ENCODE assay signal across 26 mouse cellular contexts in genomic region chrX:13651889-13652288, GRCm38 (mm10). TPM values are rescaled to one million over a fixed set of nuclear protein-coding genes. Genes with fewer than 3 reads are reported as not detected.
"Had no signal": no experiment of that assay in that cellular context is flagged by ENCODE, and none has a peak within 500 bp of the region (broad histone marks: within the 10 kb centered on the region; RNA-seq: fewer than 3 reads in every experiment).

No protein-coding gene starts in this region.

- ATAC-seq: intestine, embryonic 16.5 days had no signal

- H3K4me1 ChIP-seq: limb, embryonic 12.5 days; limb, embryonic 15.5 days; lung, embryonic 15.5 days; midbrain, embryonic 10.5 days had no signal

- H3K27ac ChIP-seq: limb, embryonic 12.5 days; limb, embryonic 15.5 days; liver, embryonic 15.5 days; lung, embryonic 15.5 days; midbrain, embryonic 10.5 days had no signal

- H3K27me3 ChIP-seq: limb, embryonic 12.5 days; limb, embryonic 15.5 days; liver, embryonic 15.5 days; lung, embryonic 15.5 days had no signal

- H3K36me3 ChIP-seq: limb, embryonic 12.5 days; limb, embryonic 15.5 days; liver, embryonic 15.5 days; lung, embryonic 15.5 days; midbrain, embryonic 10.5 days had no signal

- H3K4me3 ChIP-seq: limb, embryonic 12.5 days; limb, embryonic 15.5 days; liver, embryonic 15.5 days; lung, embryonic 15.5 days; midbrain, embryonic 10.5 days had no signal

- H3K9ac ChIP-seq: limb, embryonic 12.5 days; limb, embryonic 15.5 days; liver, embryonic 15.5 days; lung, embryonic 15.5 days had no signal

- H3K9me3 ChIP-seq: limb, embryonic 12.5 days; limb, embryonic 15.5 days; liver, embryonic 15.5 days; lung, embryonic 15.5 days; midbrain, embryonic 10.5 days had no signal

- DNase-seq: kidney, adult 18-20 months; kidney, adult 9 months; kidney, postnatal 14 days; kidney, postnatal 4 days; left cerebral cortex, postnatal 4 days; lung, adult 18-20 months; lung, postnatal 36 days; midbrain, embryonic 14.5 days; right cerebral cortex, adult 18-20 months; right cerebral cortex, postnatal 14 days; right cerebral cortex, postnatal 4 days; thymus, adult 2 months; thymus, postnatal 14 days; thymus, postnatal 4 days had no signal

RNA-seq across cellular contexts. Expression of gene Gpr82, which starts 9.3 kb away (rescaled TPM):
- total RNA-seq: layer of hippocampus, adult 18-20 months; layer of hippocampus, postnatal 14 days; left cerebral cortex, adult 8-10 months; left cerebral cortex, postnatal 14 days; left cerebral cortex, postnatal 4 days; megakaryocyte, adult 5-6 weeks; midbrain, postnatal 0 days had no signal
